Mouse (Mus musculus): ENCODE results near the gene Ugcg. TPM values are rescaled to one million over a fixed set of nuclear protein-coding genes. Genes with fewer than 3 reads are reported as not detected.

Gene Ugcg
- total RNA-seq, 1 experiment from 2014 or later = 107 TPM

DNA sequence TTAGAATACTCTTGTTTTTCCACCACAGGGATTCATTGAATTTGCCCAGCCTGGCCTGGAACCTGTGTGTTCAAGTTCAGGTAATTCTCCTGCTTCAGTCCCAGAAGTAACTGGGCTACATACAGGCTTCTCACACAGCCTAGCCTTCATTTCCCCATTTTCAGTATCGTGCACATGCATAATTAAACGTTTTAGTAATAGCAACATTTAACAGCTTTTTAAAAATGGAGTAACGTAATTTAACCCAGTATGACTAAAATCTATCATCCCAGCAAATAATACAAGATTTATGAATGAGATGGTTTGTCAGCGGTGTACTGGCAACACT is 619 bp upstream of the Ugcg start:
- peak; percentile 16 for ATAC-seq (replicated peaks; ENCODE audit: low read depth, poor library complexity, severe bottlenecking)

GRCm38 (mm10) chr4:59189546-59190237 is 635 bp downstream of the Ugcg start:
- no peak for ATAC-seq (replicated peaks; ENCODE audit: low read depth, poor library complexity, severe bottlenecking)

DNA sequence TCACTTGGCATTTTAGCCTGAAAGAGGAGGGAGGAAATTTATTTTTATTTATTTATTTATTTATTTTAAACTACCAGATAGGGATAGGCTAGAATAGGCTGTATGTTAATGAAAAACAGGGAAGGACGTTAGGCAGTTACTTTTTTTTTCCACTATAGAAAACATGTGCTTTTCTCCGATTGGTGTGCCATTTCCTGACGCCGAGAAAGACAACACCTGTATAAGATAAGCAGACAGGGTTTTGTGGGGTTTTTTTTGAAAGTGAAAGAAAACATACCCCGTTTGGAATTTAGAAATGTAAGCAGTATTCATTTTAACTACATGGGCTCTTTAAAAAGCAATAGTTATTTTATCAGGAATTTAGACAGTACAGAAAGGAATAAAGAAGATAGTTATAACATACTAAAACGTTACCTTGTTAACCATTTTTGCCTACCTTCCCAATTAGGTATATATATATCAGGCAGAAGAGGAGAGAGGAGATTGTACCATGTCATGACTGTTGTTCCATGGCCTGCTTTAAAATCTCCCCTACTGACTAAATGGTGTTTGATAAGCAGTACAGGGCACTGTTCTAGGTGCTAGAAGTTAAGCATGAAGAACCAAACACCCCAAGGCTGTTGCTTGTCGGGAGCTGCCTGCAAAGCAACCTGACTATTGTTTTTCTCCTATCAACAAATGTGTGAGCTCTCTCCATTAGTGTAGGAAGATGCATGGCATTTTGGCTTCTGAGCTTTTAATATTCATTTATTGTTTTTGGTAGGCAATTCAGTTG is 1.8 kb downstream of the Ugcg start:
- ATAC-seq (replicated peaks; ENCODE audit: low read depth, poor library complexity, severe bottlenecking) = peak; percentile 23

DNA sequence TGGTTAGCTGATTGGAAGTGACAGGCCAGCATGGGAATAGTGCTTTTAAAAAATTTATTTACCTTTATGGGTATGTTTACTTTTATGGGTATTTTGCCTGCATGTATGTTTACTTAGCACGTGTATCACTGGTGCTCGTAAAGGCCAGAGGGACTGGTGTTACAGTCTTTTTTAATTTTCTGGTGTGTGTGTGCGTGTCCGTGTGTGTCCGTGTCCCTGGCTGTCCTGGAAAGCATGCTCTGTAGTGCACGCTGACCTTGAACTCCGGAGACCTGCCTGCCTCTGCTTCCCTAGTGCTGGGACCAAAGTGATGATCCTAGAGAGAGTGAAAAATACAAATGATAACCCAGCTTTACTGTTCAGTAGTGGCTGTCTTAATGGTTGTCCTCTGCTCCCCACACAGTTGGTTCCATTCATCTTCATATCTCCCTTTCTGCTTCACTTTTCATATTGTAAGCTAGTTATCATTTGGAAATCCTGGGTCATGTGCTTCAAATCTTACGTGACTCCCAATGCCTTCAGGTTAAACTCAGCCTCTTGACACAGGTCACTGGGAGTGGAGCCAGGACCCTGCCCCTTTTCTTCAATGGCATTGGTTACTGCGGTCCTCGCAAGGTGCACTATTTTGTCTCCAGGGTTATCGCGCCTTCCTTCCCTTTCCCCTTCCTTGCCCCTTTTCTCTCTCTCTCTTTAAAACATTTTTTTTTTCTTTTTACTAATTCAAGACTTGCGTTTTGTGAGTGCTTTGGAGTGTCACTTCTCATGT is 5.9 kb downstream of the Ugcg start:
- ATAC-seq (replicated peaks; ENCODE audit: low read depth, poor library complexity, severe bottlenecking) = no peak

DNA sequence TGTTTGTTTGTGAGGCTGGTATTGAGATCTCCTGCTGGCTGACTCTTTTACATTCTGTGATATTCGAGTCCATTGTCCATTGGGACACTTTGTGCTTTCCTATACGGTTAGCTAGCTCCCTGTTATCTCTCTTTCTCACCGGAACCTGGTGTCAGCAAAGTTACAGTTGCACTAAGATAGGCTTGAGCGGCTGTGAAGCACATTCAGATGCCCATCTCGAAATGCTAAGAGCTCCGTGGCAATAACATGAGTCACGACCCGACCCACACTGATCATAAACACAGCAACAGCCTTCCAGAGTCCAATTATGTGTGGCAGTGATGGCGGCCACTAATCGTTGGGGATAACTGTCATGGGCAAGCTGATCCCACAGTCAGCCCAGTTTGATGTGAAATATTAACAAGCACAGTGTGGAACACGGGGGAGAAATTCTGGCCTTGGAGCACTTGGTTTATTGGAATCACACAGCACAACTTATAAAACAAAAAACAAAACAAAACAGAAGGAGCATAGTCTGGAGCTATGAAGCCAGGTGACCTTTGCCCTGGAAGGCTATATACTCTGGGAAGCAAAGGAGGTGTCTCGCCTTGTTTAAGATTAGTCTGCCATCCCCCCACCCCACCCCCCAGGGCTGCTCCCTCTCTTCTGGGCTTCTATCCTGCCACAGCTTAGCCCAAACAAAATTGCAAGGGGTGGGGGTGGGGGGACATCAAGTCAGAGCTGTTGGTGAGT is 7.5 kb downstream of the Ugcg start:
- ATAC-seq (replicated peaks; ENCODE audit: low read depth, poor library complexity, severe bottlenecking) = peak; percentile 27

- ATAC-seq (replicated peaks; ENCODE audit: low read depth, poor library complexity, severe bottlenecking) = no peak
These were observed 8.0 kb downstream of the Ugcg start for GRCm38 (mm10) chr4:59197078-59197424.

GRCm38 (mm10) chr4:59197462-59197861 is 8.4 kb downstream of the Ugcg start:
- no peak for ATAC-seq (replicated peaks; ENCODE audit: low read depth, poor library complexity, severe bottlenecking)

DNA sequence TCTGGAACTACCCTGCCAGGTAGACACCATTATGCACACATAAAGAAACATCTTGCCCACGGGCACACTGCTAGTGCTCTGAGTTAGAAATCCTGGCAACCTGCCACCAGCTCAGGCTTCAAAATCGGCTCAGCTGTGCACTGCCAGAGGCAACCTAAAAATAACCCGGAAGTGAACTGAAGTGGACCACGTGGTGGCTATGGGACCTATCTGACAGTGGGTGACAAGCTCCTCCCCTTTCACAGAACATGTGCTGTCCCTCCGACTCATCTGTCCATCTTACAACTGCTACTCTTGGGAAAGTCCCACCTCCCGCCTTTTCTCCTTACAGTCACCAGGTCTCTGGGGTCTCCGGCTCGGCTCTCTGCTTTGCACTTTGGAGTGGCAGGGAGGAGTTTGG is 10.3 kb downstream of the Ugcg start:
- peak; percentile 62 for ATAC-seq (replicated peaks; ENCODE audit: low read depth, poor library complexity, severe bottlenecking)

GRCm38 (mm10) chr4:59199805-59200204 is 10.7 kb downstream of the Ugcg start:
- 0 out of 2 replicates have a peak, but pooled peaks have one; percentile 7 for ATAC-seq (replicated peaks; ENCODE audit: low read depth, poor library complexity, severe bottlenecking)

DNA sequence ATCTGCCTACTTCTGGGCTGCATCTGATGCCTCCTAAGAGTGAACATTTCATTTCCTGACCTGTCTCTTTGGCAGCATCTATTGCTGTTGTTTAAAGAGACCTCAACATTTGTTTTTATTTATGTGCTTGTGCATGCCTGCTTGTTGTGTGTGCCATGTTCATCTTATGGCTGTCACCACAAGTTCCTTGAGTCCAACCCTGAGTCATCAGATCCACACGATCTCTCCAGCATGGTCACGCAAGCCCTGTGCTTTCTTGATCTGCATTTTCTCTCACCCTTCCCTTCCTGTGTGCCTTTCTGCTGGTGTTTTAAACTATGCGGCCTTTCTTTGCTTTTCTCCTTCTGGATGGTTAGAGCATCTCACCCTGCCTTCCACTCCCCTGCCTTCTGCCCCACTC is 11.6 kb downstream of the Ugcg start:
- no peak for ATAC-seq (replicated peaks; ENCODE audit: low read depth, poor library complexity, severe bottlenecking)

GRCm38 (mm10) chr4:59204616-59205015 is 15.6 kb downstream of the Ugcg start:
- 0 out of 2 replicates have a peak, but pooled peaks have one; percentile 15 for ATAC-seq (replicated peaks; ENCODE audit: low read depth, poor library complexity, severe bottlenecking)

GRCm38 (mm10) chr4:59205758-59206340 is 16.8 kb downstream of the Ugcg start:
- ATAC-seq (replicated peaks; ENCODE audit: low read depth, poor library complexity, severe bottlenecking) = no peak

DNA sequence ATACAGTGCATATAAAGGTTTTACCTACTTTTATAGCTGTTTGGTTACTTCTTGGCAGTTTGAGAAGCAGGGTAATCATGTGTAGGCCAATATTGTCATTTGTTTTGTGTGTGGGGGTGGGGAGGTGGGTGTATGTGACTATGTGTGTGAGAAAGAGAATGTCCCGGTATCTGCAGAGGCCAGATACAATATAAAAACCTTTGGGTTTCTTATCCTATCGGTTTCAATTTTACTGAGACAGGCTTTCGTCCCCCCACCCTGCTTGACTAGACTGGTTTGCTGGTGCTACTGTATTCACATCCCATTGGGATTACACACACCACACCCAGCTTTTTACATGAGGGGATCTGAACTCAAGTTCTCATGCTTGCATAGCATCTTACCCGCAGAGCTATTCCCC is 17.5 kb downstream of the Ugcg start:
- ATAC-seq (replicated peaks; ENCODE audit: low read depth, poor library complexity, severe bottlenecking) = peak; percentile 28; the same call in 1 of the 2 replicates

- no peak for ATAC-seq (replicated peaks; ENCODE audit: low read depth, poor library complexity, severe bottlenecking)
These were observed 19.6 kb downstream of the Ugcg start for GRCm38 (mm10) chr4:59208607-59209006.

DNA sequence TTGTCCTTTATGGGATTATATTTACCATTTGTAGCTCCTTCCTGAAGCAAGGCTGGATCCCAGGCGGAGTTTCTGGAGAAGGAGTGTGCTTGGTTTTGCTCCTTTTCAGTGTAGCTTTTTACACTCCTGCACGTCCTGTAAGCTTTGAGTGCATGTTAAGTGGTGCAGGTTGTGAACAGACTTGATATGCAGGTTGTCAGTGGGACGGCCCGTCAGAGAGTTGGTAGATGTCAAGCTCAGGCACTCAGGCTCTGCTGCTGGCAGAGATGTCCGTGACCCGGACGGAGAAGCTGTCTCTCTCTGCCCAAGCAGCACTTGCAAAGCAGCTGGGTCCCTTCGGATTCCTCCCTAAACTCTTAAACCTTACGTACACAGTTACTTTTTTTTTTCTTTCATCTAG is 22.1 kb downstream of the Ugcg start:
- ATAC-seq (replicated peaks; ENCODE audit: low read depth, poor library complexity, severe bottlenecking) = no peak

GRCm38 (mm10) chr4:59213833-59214232 is 24.8 kb downstream of the Ugcg start:
- no peak for ATAC-seq (replicated peaks; ENCODE audit: low read depth, poor library complexity, severe bottlenecking)

DNA sequence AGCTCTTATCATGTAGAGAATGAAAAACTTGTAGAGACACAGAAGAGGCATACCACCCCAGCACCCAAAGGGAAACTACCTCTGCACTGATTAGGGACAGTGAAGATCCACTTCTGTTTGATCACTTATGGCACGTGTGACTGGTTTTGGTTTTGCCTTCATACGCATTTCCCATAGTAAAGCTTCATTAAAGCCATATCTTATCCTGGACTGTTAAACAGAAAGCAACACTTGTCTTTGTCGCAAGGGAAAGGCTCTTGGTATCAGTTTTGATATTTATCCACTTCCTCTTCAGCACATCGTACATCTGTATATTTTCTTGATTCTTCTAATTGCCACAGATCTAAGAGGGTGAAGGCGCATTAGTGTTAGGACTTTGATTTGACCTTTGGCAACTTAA is 25.6 kb downstream of the Ugcg start:
- peak; percentile 24; the same call in 1 of the 2 replicates for ATAC-seq (replicated peaks; ENCODE audit: low read depth, poor library complexity, severe bottlenecking)

DNA sequence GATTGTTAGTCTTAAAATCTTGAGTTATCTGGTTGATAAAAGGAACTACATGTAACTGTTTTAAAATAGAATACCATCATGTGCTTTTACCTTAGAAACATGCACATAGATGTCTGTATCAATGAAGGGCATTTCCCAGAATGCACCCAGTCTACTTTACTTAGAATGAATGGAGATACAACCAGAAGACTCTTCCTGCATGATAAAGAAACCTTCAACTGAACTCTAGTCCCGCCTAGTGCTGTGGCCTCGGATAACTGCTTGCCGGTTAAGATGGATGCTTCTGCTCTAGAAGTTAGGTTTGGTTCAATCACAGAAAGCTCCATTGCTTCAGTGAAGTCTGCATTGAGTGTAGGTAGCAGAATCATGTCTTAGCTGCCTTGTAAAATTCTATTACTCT is 26.5 kb downstream of the Ugcg start:
- no peak for ATAC-seq (replicated peaks; ENCODE audit: low read depth, poor library complexity, severe bottlenecking)

DNA sequence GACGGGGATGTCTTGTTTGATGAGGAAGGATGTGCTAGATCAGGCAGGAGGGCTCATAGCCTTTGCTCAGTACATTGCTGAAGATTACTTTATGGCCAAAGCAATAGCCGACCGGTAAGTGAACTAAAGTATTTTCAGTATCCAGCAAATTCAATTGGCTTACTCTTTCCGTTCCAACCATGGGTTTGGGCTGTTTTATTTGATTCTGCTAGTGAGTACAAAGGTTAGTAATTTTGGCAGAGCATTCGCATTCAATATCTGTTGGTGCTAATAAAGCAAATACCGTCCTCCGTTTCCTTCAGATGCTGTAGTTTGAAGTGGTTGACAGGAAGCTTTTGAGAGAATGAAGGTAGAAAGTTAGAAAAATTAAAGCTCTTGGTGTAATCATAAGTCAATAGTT is 28.0 kb downstream of the Ugcg start:
- no peak for ATAC-seq (replicated peaks; ENCODE audit: low read depth, poor library complexity, severe bottlenecking)

GRCm38 (mm10) chr4:59218154-59218553 is 29.1 kb downstream of the Ugcg start:
- ATAC-seq (replicated peaks; ENCODE audit: low read depth, poor library complexity, severe bottlenecking) = no peak

Measured in common myeloid progenitor, adult 5-6 weeks (primary cell).